Mouse (Mus musculus) cerebellum, adult 2 months (tissue): ENCODE data around the gene Ddx4.

ENCODE experiments used
- CTCF ChIP-seq: fragments of 200-500 bp; IDR thresholded peaks from 2 replicates; pipeline ENCODE4 v1.5.1; 2011; ENCODE audit warnings: low read depth, mild to moderate bottlenecking, control low read depth, low read length, moderate library complexity, borderline replicate concordance; ENCODE audit not compliant: insufficient read depth
- POLR2A ChIP-seq: fragments of 200-500 bp; IDR thresholded peaks from 2 replicates; pipeline ENCODE4 v1.6.1; 2011; ENCODE audit warnings: low read length, control low read depth, borderline replicate concordance; ENCODE audit not compliant: insufficient read depth

DNA sequence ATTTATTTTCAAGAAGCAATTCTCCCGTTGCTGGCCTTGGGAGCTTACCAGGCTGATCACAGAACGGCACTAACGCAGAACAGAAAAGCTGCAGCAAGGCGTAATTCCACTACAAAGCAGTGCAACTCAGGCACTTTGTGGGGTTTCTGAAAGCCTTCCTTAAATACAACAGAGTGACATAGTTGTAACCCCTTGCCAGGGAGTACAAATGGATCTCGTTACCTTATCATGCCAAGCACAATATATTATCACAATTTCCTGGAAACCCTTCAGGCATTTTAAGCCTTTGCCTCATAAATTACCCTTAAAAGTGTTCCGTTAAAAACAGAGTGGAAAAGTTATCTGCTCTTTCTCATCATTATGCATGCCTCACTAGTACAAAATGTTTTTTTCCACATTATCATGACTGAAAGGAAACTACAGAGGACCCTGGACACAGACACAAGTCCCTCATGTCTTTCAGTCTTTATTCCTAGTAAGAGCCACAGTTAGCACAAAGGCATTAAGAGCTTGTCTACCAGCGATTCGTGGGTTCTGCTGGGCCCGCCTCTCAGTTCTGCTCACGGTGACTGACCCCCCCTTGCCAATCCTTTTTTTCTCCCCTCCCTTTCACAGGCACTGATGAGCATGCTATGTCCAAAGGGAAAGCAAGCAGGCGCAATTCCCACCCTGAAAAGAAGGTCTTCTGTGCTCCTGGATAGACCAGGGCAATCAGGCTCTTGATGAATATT, 71.5 kb downstream of the Ddx4 start:
- TF ChIP-seq POLR2A (no peak), CTCF (no peak)
